Mouse (Mus musculus) cerebellum, adult 9-11 months (tissue): ENCODE results near the gene Acp2.

Source experiments
- DNase-seq: peaks from one replicate; pipeline ENCODE4 v3.0.0; 2022

Gene Acp2

GRCm38 (mm10) chr2:91202222-91202971 is at the start of gene Acp2, which contains the start of gene Nr1h3:
Gene Acp2, plus strand, starts transcription at chr2:91202885.
Gene Nr1h3, minus strand, starts transcription at chr2:91202834.
- DNase-seq = peak; percentile 95

- DNase-seq = no peak
Observed at GRCm38 (mm10) chr2:91152885-91153377, 49.8 kb upstream of the Acp2 start.

- DNase-seq = no peak
Observed at GRCm38 (mm10) chr2:91154091-91154490, 48.6 kb upstream of the Acp2 start.

GRCm38 (mm10) chr2:91157002-91157752 is 45.5 kb upstream of the Acp2 start:
- no peak for DNase-seq

- no peak for DNase-seq
Observed at GRCm38 (mm10) chr2:91160591-91160990, 42.1 kb upstream of the Acp2 start.

- no peak for DNase-seq
Observed at GRCm38 (mm10) chr2:91162952-91163351, 39.7 kb upstream of the Acp2 start.

GRCm38 (mm10) chr2:91163532-91163931 is 39.2 kb upstream of the Acp2 start:
- DNase-seq = no peak

GRCm38 (mm10) chr2:91164991-91165390 is 37.7 kb upstream of the Acp2 start:
- DNase-seq = no peak

GRCm38 (mm10) chr2:91167629-91168028 is 35.1 kb upstream of the Acp2 start:
- no peak for DNase-seq

GRCm38 (mm10) chr2:91169587-91170322 is 32.9 kb upstream of the Acp2 start:
- no peak for DNase-seq

- no peak for DNase-seq
Observed at GRCm38 (mm10) chr2:91175490-91175889, 27.2 kb upstream of the Acp2 start.

GRCm38 (mm10) chr2:91176234-91176633 is 26.5 kb upstream of the Acp2 start:
- DNase-seq = no peak

- DNase-seq = no peak
Observed at GRCm38 (mm10) chr2:91179825-91180224, 22.9 kb upstream of the Acp2 start.

- peak; percentile 64 for DNase-seq
Observed at GRCm38 (mm10) chr2:91180706-91181105, 22.0 kb upstream of the Acp2 start.

GRCm38 (mm10) chr2:91182016-91182404 is 20.7 kb upstream of the Acp2 start:
- peak; percentile 80 for DNase-seq

GRCm38 (mm10) chr2:91182405-91183147 is 20.1 kb upstream of the Acp2 start:
- DNase-seq = peak; percentile 94

- peak; percentile 99 for DNase-seq
Observed at GRCm38 (mm10) chr2:91183148-91183513, 19.6 kb upstream of the Acp2 start.

- peak; percentile 66 for DNase-seq
Observed at GRCm38 (mm10) chr2:91183711-91184405, 18.8 kb upstream of the Acp2 start, which contains the start of gene Madd. Gene Madd, minus strand, starts transcription at chr2:91183837.

- no peak for DNase-seq
Observed at GRCm38 (mm10) chr2:91186208-91186607, 16.5 kb upstream of the Acp2 start.

GRCm38 (mm10) chr2:91187431-91187830 is 15.3 kb upstream of the Acp2 start:
- no peak for DNase-seq

- DNase-seq = no peak
Observed at GRCm38 (mm10) chr2:91190501-91190900, 12.2 kb upstream of the Acp2 start.
